Mouse (Mus musculus) E14TG2a.4 (cell line): ENCODE data around the gene Bclaf3.
A peak's percentile ranks its signal among the peaks of the same experiment; 100 is the strongest.
"Not testable (repeated sequence)": the region's sequence is repeated elsewhere in the genome, so short reads cannot be mapped to it uniquely, and the experiment has no call there.

ENCODE experiments used
- H3K27me3 ChIP-seq: 2 replicates; pipeline ENCODE4 v1.6.1; 2014; ENCODE audit warnings: low read length, control low read depth; ENCODE audit not compliant: insufficient read depth
- H3K36me3 ChIP-seq: 2 replicates; pipeline ENCODE4 v1.6.1; 2014; ENCODE audit warnings: low read length, control low read depth; ENCODE audit not compliant: insufficient read depth
- H3K4me1 ChIP-seq: replicated peaks from 2 replicates; pipeline ENCODE4 v1.6.1; 2014; ENCODE audit warnings: low read depth, low read length, control low read depth
- H3K4me3 ChIP-seq: replicated peaks from 2 replicates; pipeline ENCODE4 v1.5.1; 2014; ENCODE audit warnings: mild to moderate bottlenecking, low read length
- H3K9me3 ChIP-seq: 2 replicates; pipeline ENCODE4 v1.6.1; 2014; ENCODE audit warnings: low read length, control low read depth
- CTCF ChIP-seq: conservative IDR thresholded peaks from 2 replicates; pipeline ENCODE4 v1.5.1; 2014; ENCODE audit warnings: low read length
- NANOG ChIP-seq: IDR thresholded peaks from 2 replicates; pipeline ENCODE4 v1.6.1; 2014; ENCODE audit warnings: borderline replicate concordance, low read length, mixed read lengths
- POU5F1 ChIP-seq: IDR thresholded peaks from 2 replicates; pipeline ENCODE4 v1.6.1; 2014; ENCODE audit warnings: low read length, borderline replicate concordance

The Bclaf3 gene

GRCm38 (mm10) chrX:159521780-159522179 is 4.7 kb upstream of the Bclaf3 start:
- no peaks in the 10 kb centered on the region for H3K27me3 ChIP-seq
- H3K4me1 ChIP-seq: peaks cover 47% of the 10 kb centered on the region
- no peaks in the 10 kb centered on the region for H3K36me3 ChIP-seq
- H3K9me3 ChIP-seq: no peaks in the 10 kb centered on the region
- no peak for TF ChIP-seq NANOG
- peak overlapping the region; percentile 70 for H3K4me3 ChIP-seq

GRCm38 (mm10) chrX:159522651-159523050 is 3.8 kb upstream of the Bclaf3 start:
- H3K36me3 ChIP-seq: no peaks in the 10 kb centered on the region
- H3K4me3 ChIP-seq: 0 out of 2 replicates have a peak overlapping the region, but pooled peaks have one; percentile 26
- no peaks in the 10 kb centered on the region for H3K27me3 ChIP-seq
- H3K9me3 ChIP-seq: no peaks in the 10 kb centered on the region
- no peak for TF ChIP-seq NANOG
- no peak for TF ChIP-seq POU5F1
- no peak for TF ChIP-seq CTCF
- H3K4me1 ChIP-seq: peaks cover 47% of the 10 kb centered on the region

- H3K9me3 ChIP-seq: no peaks in the 10 kb centered on the region
- peaks cover 24% of the 10 kb centered on the region for H3K36me3 ChIP-seq
- peak overlapping the region; percentile 85 for H3K4me3 ChIP-seq
- H3K27me3 ChIP-seq: no peaks in the 10 kb centered on the region
- TF ChIP-seq POU5F1 (no peak), CTCF (peak; percentile 60), NANOG (no peak)
- H3K4me1 ChIP-seq: peaks cover 49% of the 10 kb centered on the region
Measured at GRCm38 (mm10) chrX:159532427-159532810, 5.9 kb downstream of the Bclaf3 start.

- no peak for TF ChIP-seq NANOG
- no peak for TF ChIP-seq CTCF
- TF ChIP-seq POU5F1: no peak
- H3K9me3 ChIP-seq: no peaks in the 10 kb centered on the region
- peaks cover 51% of the 10 kb centered on the region for H3K4me1 ChIP-seq
- no peaks in the 10 kb centered on the region for H3K27me3 ChIP-seq
- peak overlapping the region; percentile 85 for H3K4me3 ChIP-seq
- peaks cover 26% of the 10 kb centered on the region for H3K36me3 ChIP-seq
Measured at GRCm38 (mm10) chrX:159532811-159533462, 6.4 kb downstream of the Bclaf3 start.

- Histone ChIP-seq H3K36me3 (peaks cover 29% of the 10 kb centered on the region), H3K9me3 (no peaks in the 10 kb centered on the region), H3K27me3 (no peaks in the 10 kb centered on the region), H3K4me3 (peak overlapping the region; percentile 69), H3K4me1 (peaks cover 29% of the 10 kb centered on the region)
- TF ChIP-seq CTCF (no peak), POU5F1 (no peak), NANOG (no peak)
Measured at GRCm38 (mm10) chrX:159541936-159542335, 15.4 kb downstream of the Bclaf3 start.

GRCm38 (mm10) chrX:159547093-159547492 is 20.6 kb downstream of the Bclaf3 start:
- Histone ChIP-seq H3K4me3 (no peak overlapping the region), H3K36me3 (peaks cover 56% of the 10 kb centered on the region), H3K27me3 (no peaks in the 10 kb centered on the region), H3K4me1 (no peaks in the 10 kb centered on the region), H3K9me3 (no peaks in the 10 kb centered on the region)
- TF ChIP-seq CTCF (no peak), NANOG (no peak), POU5F1 (no peak)

- peaks cover 48% of the 10 kb centered on the region for H3K36me3 ChIP-seq
- not testable (repeated sequence) for H3K4me3 ChIP-seq, H3K9me3 ChIP-seq, H3K4me1 ChIP-seq, H3K27me3 ChIP-seq
Measured at GRCm38 (mm10) chrX:159584738-159585137, 58.2 kb downstream of the Bclaf3 start.

- Histone ChIP-seq H3K4me3 (no peak overlapping the region), H3K27me3 (no peaks in the 10 kb centered on the region), H3K4me1 (no peaks in the 10 kb centered on the region), H3K36me3 (peaks cover 45% of the 10 kb centered on the region), H3K9me3 (no peaks in the 10 kb centered on the region)
- no peak for TF ChIP-seq NANOG
Measured at GRCm38 (mm10) chrX:159591633-159592032, 65.1 kb downstream of the Bclaf3 start.

- Histone ChIP-seq H3K9me3 (no peaks in the 10 kb centered on the region), H3K27me3 (no peaks in the 10 kb centered on the region), H3K4me3 (no peak overlapping the region), H3K36me3 (peaks cover 9% of the 10 kb centered on the region), H3K4me1 (no peaks in the 10 kb centered on the region)
- no peak for TF ChIP-seq POU5F1
- no peak for TF ChIP-seq NANOG
- no peak for TF ChIP-seq CTCF
Measured at GRCm38 (mm10) chrX:159597502-159597901, 71.0 kb downstream of the Bclaf3 start.
